Mouse (Mus musculus) embryonic fibroblast, embryonic 13.5 days (primary cell): ENCODE measurements around the gene Ier5l.

Source experiments
- CTCF ChIP-seq: IDR thresholded peaks from 2 replicates; pipeline ENCODE4 v1.5.1; 2011; ENCODE audit warnings: mild to moderate bottlenecking, control low read depth, low read length, moderate library complexity, borderline replicate concordance; ENCODE audit not compliant: insufficient read depth
- POLR2A ChIP-seq: IDR thresholded peaks from 2 replicates; pipeline ENCODE4 v1.6.1; 2011; ENCODE audit warnings: low read depth, mild to moderate bottlenecking, control low read depth, low read length, moderate library complexity

GRCm38 (mm10) chr2:30436809-30437208 lies 37.2 kb downstream of the Ier5l start:
- TF ChIP-seq POLR2A (no peak), CTCF (no peak)
